Mouse (Mus musculus): ENCODE measurements around the gene Cdh22.

Gene Cdh22

DNA sequence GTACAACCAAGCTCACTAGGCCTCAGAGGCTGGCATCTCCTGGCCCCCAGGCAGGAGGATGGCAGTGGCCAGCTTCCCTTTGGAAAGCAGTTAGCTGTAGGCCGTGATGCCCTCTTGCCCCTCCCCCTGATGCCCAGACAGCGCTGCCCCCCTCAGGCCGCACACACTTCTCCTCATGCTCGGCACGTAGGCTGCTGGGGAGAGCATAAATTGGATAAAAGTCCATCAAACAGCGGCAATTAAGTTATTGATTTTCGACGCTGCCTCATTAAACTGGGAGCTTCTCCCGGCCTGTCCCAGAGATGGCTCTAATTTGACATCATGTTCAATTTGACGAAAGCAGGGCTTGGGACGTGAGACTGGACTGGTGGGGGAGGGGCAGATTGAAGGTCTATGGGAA lies 76.8 kb downstream of the Cdh22 start:
- DNase-seq (ENCODE audit: low read depth, low spot score), result no peak

DNA sequence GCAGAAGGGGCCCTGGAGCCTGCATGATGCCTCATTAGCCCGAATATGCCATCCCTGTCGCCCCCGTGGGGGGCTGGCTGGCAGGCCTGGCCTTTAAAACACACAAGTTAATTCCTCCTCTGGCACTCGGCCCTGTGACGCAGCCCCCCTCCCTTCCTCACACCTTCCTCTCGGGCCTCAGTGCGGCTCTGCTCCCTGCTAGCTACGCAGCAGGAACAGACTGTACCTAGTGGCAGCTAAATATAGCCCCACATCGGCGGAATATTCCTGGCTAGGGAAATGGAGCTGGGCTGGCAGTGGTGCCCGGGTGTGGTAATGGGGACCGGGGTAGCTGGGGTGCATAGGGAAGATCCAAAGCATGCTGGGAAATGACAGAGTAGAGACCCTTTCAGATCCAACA lies 81.6 kb downstream of the Cdh22 start:
- no peak for DNase-seq (ENCODE audit: low read depth, low spot score)

DNA sequence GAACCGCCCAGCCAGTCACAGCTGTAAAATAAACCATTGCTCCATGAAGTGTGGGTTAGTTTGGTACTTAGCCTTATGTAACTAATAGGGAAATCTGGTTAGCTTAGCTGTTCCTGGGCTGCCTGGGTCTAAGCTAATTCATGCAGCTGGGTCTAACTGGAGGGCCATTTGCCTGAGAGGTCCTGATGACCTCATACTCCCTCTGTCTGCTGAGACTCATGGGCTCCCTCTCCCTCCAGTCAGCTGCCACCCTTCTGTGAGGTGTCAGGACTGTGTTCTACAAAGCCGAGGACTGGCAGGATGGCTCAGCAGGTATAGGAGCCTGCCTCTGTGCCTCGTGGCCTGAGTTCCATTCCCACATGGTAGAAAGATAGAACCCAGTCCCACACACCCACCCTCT lies 84.9 kb downstream of the Cdh22 start:
- no peak for DNase-seq (ENCODE audit: low read depth, low spot score)

DNA sequence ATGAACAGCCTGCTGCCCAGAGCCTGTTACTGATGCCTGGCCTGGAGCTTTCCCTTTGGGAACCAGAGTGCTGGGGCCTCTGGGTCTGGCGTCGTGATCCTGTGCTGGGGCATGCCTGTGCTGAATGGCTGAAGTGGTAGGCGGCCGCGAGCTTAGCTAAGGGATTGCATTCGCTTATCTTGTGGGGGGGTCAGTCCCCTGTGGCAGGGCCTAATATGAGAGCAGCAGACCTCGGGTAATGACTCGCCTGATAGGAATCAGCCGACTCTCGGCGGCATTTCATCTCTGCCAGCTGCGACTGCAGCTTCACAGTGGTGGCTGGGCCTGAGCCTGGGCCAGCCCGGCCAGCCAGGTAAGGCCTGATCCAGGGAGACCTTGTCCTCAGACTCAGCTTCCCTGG lies 88.8 kb downstream of the Cdh22 start:
- no peak for DNase-seq (ENCODE audit: low read depth, low spot score)

DNA sequence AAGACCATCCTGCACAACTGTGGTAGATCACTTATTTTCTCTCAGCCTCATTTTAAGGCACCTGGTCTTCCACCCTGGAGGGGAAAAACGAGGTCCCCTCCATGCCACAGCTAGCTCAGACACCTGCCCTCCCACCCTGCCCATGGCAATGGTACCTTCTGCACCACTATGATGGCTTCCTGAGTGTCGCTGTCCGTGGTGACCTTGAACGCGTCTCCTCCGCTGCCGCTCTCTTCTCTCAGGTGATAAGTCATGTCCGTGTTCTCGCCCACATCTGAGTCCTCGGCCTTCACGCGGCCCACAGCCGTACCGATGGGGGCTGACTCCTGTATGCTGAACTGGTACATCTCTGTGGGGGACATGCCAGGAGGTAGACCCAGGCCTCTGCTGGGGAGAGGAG lies 91.2 kb downstream of the Cdh22 start:
- no peak for DNase-seq (ENCODE audit: low read depth, low spot score)

DNA sequence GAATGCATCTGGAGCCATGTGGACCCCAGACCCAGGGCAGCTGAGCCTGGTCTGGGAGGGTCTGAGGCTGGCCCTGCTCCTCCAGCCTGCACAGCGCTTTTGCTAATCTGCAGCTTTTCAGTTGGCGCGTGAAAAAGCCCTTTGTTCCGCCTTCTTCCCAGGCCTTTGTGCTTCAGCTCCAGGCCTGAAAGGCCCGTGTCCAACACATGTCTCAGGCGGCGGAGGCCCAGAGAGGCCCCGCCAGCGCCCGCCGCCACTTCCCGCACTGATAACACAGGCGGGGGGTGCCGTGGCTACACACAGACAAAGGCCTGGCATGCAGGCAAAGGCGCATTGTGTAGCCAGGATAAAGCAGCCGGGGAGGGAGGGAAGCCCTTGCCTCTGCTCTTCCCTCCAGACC lies 98.6 kb downstream of the Cdh22 start:
- DNase-seq (ENCODE audit: low read depth, low spot score), result peak; percentile 26

DNA sequence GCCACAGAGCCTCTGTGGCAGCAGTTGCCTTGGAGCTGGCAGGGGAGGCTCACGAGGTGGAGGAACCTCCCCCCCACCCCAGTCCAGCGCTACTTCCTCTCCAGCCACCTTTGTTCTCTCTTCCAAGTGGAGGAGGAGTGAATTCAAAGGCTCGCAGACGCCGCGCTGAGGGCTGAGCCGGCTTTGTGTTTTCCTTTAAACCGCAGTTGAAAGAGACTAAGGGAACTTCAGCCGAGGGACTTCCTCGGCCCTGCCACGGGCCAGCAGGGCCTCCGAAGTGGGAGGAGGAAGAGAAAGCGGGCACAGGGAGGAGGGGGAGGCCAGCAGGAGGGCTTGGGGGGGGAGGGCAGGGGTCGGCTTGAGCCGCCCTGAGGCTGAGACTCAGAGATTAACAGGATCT lies 101.1 kb downstream of the Cdh22 start:
- DNase-seq (ENCODE audit: low read depth, low spot score), result peak; percentile 44

DNA sequence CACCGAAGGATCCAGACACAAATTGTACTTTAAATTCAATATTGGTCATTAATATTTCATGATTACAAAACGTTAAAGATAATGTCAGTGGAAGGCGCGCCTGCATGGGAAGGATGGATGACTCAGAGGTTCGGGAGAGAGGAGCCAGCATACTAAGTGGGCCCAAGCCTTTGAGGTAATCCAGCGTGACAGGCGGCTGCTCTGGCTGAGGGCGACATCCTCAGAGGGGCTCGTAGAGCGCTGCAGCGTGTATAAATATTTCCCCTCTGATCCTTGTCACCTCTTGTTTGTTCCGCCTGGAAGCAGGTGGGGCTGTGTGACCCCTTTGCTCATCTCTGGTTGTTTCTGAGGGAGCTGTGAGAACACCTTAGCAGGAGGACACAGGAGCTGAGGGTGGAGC lies 103.2 kb downstream of the Cdh22 start:
- DNase-seq (ENCODE audit: low read depth, low spot score), result no peak

DNA sequence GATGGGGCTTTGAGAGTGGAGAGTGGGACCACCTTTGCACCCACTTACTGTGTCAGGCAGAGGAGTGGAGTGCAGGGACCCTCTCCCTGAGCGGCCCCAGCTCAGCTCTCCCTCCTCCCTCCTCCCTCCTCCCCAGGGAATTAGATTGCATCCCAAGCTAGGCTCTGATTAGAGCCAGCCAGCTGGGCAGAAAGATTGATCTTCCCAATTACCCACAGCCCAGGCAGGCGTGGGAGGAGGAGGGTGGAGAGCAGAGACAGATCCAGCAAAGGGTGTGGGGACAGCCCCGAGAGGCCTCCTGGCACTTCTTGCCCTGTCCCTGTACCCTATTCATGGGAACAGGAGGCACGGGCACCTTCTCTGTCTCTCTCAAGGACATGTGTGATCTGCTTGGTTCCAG lies 105.5 kb downstream of the Cdh22 start:
- DNase-seq (ENCODE audit: low read depth, low spot score), result no peak

DNA sequence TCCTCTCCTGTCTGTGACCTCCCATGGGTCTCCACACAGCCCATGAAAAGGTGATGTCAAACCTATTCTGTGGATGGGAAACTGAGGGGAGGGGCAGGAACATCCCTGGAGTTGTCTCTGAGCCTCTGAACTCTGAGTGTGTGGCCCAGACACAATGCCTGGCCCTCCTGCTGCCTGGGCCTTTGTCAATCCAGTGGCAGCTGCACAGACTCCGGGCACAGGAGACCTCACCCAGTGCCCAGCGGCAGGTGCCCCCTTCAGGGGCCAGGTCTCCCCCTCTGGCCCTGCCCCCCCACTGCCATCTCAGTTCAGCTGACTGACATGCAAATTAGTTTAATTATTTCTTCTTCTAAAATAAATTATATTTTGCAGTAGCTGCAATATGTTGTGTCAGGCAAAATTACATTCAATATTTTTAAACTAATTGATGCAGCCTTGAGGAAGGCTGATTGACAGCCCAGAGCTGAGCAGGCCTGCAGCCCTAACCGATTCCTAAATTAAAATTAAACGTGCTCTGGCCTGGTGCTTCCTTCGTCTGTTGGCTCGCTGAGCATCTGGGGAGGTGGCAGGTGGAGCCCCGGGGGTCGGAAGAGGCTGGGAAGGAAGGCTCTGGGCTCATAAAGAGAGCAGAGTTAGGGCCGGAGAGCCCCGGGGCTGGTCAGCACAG lies 107.6 kb downstream of the Cdh22 start:
- no peak for DNase-seq (ENCODE audit: low read depth, low spot score)

DNA sequence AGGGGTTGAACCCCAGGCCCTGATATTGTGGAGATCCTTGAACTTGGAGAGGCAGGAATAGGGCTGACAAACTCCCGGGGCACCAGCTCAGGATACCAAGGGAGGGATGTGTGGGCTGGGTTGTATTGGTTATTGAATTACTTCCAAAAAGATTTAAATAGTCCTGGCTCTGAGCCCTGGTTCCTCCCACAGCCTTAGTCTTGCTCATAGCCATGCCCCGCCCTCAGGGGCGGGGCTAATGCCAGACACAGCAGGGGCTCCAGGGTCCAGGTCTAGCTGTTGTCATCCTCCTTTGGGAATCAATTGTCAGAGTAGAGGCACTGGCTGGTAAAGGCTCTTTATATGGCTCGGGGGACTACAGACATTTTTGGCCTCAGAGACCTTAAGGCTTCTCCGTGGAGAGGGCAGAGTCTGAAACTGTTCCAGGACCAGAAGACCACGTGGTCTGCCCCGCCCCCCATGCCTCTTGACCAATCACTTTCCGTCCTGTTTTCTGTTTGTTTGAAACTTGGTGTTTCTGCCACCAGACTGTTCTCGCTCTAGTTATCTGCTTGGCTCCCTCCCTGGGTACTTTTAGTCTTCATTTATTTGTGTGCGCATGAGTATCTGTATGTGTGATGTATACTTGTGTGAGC lies 113.3 kb downstream of the Cdh22 start:
- no peak for DNase-seq (ENCODE audit: low read depth, low spot score)

DNA sequence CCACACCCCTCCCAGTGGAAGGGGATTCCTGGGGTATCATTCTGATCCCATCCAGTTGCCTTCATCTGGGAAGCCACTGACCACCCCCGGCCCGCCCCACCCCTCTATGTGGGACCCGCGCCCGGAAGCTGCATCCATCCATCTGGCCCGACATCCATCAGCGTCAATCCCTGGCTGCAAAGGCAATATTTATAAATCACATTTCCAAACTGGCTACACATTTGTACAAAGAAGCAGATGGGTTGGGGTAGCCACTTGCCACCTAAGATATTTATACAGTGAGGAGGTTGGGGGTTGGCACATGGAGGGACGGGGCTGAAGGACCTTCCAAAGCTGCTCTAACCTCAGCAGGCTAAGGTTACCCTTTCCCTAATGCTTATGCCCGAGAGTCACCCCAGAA lies 113.9 kb downstream of the Cdh22 start:
- DNase-seq (ENCODE audit: low read depth, low spot score), result no peak

DNA sequence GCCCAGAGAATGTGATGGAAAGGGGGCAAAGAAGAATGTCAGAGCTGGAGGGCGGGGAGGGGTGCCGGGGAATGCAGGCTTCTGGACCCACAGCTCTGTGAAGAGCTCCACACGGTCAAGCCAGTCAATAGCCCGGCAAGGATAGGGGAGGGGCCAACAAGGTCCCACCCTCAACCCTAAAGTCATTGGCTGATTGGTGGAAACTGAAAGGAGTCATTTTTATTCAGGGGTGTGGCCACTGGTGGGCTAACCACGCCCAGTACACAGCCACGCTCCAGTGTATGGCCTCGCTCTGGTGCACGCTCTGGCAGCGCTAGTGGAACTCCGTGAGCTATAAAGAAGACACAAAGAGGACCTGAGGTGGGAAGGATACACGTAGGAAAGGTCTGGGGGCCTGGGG lies 120.9 kb downstream of the Cdh22 start:
- DNase-seq (ENCODE audit: low read depth, low spot score), result no peak

DNA sequence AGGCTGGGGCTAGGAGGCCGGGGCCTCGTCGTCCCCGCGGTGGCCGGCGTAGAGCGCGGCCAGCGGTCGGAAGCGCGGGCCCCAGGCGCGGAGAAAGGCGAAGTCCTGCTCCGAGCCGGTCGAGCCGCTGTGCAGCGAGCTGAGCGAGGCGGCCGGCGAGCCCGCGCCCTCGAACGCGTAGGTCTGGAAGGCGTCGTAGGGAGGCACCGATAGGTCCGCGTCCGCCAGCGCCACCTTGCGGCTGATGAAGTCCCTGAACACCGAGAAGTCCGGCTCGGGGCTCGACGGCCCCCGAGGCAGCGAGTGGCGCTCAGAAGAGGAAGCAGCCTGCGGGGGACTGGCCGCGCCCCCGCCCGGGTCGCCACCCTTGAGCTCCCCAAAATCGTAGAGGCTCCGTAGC lies 122.5 kb downstream of the Cdh22 start:
- DNase-seq (ENCODE audit: low read depth, low spot score), result peak; percentile 87

DNA sequence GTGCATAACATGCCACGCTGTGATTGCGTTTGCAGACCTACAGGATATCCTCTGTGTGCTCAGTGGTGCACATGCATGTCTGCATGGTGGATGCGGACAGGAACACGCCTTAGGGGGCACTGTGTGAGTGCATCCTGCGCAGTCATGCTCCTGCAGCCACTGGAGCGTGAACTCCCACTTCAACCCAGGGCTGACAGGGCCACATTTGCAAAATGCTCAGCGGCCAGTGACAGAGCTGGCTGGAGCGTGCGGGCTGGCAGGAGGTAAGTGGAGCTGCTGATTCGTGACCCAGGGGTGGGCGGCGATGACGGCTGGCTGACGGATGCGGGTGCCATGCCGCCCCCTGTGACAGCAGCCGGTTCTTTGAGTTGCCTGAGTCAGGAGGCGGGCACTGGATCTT lies 128.1 kb downstream of the Cdh22 start:
- no peak for DNase-seq (ENCODE audit: low read depth, low spot score)

DNA sequence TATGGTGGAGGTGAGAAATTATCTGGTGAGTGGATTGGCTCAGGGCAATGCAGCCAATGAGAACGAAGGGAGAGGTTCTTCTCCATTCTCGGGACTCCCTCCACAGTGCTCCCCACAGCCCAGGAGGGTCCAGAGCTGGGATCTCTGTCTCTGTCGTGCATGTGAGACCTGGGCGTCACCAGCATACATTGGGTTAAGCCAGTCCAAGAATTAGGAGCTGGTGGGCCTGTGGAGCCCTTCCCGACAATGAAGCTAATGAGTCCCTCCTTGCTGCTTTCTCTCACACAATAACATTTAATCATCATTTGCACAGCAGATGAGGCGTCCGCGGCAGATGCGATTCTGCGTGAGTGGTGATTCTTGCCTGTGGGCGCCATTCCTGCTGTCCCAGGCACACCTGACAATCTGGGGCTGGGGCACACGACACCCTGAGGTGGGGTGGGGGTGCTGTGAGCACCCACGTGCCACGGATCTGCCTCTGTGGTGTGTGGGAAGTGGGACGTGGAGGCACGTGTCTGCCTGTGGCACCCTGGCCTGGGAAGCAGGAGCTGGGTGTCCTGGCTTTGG lies 129.1 kb downstream of the Cdh22 start:
- DNase-seq (ENCODE audit: low read depth, low spot score), result no peak

DNA sequence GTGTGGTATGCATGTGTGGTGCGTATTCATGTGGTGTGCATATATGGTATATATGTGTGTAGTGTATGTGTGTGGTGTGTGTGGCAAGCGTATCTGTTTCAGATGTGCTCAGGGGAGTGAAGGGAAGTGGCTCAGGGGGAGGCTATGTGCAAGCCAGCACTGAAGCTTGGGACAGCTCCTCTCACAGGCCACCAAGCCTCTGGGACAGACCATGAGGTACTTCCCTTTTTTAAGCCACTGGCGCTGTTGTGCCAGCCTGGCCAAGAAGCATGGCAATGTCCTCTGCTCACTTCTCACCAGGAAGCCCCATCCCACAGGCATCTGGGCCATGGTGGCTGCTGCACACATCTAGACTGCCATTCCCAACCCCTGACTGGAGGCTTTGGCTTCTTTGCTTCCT lies 131.7 kb downstream of the Cdh22 start:
- no peak for DNase-seq (ENCODE audit: low read depth, low spot score)

DNA sequence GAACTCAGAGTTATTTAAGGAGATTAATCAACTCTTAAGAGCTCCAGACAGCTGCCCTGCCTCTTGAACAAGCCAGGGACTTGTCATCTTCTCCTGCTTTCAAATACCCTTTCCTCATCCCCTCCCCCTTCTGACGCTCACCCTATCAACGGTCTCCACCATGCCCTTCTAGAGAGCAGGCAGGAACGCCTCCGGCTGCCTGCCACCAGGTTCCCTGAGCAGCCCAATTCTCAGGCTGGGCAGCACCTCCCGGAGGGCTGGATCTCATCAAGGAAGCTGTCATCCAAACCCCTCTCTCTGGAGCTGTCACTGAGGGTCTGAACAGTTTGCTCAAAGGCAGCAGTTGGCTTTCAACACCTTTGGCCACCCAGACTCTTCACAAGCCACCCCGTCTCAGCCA lies 133.9 kb downstream of the Cdh22 start:
- DNase-seq (ENCODE audit: low read depth, low spot score), result no peak

DNA sequence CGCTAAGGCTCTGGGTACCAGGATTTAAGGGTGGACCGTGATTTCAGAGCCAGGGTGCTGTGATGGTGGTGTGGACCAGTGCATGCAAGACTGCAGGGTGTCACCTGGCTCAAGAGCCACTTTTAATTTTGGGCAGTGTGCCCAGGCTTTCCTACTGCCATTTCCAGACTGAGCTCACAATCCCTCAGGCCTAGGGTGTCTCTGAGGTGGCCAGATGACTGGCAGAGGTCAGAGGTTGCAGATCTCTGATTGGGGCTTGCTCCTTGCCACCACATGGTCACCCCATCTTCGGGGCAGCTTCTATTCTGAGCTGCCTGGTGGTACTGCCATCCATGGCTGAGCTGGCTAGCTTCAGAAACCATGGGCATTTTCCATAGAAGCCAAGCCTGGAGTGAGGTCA lies 135.8 kb downstream of the Cdh22 start:
- DNase-seq (ENCODE audit: low read depth, low spot score), result no peak

DNA sequence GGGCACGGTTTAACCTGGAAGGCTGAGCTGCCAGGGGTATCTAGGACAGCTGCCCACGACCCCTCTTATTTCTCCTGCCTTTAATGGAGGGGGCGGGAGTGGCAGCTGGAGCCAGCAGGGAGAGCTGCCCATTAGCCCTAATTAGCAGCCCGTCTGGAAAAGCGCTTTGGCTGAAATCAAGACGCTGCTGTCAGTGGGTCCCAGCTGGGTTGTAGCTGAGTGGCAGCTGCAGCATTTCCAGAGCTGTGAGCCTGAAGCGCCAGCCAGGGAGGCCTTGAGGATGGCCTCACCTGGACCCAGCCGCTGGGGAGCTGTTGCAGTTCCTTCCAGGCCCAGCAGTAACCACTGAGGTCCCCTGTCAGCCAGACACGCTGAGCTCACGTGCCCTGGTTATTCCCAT lies 138.3 kb downstream of the Cdh22 start:
- peak; percentile 52 for DNase-seq (ENCODE audit: low read depth, low spot score)

DNA sequence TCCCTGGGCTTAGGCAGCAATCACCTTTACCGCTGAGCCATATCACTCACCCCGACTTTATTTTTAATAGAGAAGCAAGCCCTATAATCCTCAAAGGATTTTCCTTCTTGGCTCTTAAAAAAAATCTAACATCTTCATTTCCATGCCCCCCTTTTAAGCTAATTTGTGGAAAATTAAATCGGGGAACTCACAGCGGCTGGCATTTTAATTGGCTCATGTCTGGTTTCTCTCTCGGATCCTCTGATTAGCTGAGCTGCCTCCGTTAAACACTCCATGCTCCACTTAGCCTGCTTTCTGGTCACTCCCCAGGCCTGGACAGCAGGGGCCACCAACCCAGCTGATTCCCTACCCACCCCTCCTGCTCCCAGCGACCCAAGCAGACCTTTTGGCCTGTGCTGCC lies 142.3 kb downstream of the Cdh22 start:
- DNase-seq (ENCODE audit: low read depth, low spot score), result no peak

DNA sequence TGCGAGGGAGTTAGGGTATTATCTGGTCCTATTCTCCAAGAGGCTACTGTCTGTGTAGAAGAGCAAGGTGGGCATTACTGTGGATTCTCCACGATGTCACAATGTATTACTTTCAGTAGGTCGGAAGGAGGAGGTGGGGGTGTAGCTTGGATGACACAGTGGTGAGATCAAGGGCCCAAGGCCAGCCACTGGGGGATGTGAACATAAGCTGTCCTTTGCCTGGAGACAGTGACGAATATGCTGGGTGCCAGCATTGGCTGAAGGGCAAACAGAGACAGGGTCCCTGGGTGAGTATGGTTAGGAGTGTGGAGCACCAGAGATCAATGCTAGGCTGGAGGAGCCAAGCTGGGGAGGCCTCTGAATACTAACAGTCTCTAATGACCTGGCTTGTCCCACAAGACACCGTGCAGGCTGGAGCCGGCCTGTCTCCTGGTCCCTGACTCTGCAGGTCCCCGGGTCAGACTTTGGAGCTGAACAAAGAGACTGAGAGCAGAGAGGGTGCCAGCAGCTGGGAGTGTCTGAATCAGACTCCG lies 143.2 kb downstream of the Cdh22 start:
- no peak for DNase-seq (ENCODE audit: low read depth, low spot score)

DNA sequence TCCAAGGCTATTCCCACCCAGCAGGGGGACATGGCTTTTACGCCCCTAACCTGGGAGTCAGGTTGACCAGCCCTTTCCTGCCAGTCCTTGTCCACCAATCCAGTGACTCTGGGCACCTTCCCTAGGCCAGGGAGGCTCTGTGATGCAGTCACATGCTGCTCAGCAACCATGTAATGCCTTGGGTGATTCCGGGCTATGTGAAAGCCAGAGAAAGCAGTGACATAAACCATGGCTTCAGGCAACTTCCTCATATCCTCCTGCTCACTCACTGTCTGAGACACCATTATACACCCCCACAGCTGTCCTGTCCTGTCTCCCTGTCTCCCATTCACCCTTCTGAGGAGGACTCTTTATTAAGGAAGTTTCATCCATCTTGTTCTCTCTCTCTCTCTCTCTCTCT lies 144.0 kb downstream of the Cdh22 start, which contains the start of gene 1700025C18Rik:
TSS of gene 1700025C18Rik (minus strand) at position 101 of the 400 bp plus-strand sequence.
- DNase-seq (ENCODE audit: low read depth, low spot score), result no peak
